Mouse (Mus musculus): ENCODE measurements at regions not wholly inside any gene's neighbourhood (a gene's known extent, or its start where the extent isn't known, plus 50 kb on each side); places are given as distances from the start of the nearest gene placed in this dataset.
A peak's percentile ranks its signal among the peaks of the same experiment; 100 is the strongest.

DNA sequence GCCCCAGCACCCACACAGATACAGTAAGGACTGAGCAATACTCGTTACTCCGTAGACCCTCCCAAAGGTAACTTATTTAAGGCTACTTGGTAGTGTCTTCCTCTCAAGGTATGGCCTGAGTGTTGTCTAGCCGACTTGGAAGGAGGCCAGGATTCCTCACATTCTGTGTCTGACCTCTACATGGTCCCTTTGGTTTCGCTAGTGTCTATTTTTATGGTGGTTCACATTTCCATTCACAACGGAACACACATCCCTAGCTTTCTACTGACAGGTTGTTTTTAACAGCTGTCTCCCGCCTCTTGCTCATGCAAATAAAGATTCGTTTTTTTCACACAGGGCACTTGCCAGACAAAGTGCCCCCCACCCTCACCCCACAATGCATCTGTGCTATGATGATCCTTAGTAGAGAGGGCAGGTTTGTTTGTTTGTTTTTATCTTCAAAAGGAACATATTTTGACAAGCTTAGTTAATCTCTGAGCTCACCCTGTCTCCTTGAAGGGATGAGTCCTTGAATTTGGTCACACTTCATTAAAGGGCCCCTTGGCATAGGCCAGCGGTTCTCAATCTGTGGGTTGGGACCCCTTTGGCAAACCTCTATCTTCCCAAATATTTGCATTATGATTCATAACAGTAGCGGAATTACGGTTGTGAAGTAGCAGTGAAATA, 52.7 kb downstream of the Phlda1 start:
- ATAC-seq (ENCODE audit: insufficient number of reproducible peaks, low FRiP score, low TSS enrichment), result no peak

DNA sequence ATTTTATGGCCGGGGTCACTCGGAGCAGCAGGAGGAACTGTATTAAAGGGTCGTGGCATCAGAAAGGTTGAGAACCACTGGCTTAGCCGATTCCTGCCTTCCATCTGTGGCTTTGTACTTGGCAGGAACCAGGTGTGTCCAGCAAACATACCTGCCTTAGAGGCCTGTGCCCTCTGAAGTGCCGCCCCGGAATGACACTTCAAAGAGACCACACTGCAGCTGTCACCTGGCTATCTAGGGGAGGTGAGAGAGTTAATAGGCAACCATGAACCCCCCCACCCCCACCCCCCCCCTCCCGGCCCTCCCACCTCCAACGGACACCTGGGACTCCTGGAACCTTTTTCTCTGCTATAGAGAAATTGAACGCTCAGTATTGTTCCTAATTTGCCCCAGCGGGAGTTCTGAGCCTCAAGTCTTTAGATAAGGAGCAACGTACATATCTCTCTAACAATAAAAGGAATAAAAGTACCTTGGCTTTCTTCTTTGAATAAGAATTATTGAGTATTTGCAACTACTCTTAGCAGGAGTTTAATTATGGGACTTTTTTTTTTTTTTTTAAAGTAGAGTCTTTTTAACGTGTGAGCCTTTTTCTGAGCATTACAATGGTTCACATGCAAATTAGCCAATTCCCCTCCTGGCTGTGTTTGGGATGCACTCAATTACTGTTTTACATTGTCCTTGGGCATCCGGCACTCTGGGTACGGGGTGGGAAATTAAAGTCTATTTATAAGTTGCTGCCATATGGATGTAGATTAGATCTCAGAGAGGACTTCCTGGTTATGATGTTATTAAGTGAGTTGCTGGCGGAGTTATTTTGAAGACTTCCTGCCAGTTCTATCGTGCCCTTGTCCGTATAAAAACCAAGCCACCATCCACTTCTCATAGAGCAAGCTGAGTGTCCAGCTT, 53.5 kb downstream of the Phlda1 start:
- no peak for ATAC-seq (ENCODE audit: insufficient number of reproducible peaks, low FRiP score, low TSS enrichment)

- ATAC-seq (ENCODE audit: insufficient number of reproducible peaks, low FRiP score, low TSS enrichment), result no peak
Measured at GRCm38 (mm10) chr10:111562628-111563027, 56.5 kb downstream of the Phlda1 start.

DNA sequence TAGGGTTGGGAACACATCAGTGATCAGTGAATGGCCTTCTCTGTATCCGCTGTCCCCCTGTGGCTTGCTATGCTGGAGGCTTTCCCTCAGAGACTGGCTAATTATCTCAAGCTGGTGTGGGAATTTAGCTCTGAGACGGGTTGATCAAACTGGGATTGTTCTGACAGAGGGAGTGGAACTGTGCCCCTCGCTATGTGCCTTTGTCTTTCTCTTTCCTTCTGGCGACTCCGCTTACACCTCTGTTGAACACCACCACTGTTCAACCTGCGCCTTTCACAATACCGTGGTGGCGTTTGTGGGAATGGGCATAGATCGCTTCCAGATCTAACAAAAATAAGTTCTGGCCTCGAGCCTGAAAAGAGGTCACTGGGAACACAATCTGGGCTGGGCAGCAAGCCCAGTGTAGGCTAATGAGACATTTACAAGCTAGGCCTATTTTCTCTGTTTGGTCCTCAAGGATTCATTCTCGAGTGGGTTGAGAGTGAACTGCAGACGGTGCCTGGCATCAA, 60.8 kb downstream of the Phlda1 start:
- peak; percentile 77 for ATAC-seq (ENCODE audit: insufficient number of reproducible peaks, low FRiP score, low TSS enrichment)

GRCm38 (mm10) chr10:111570501-111571258, 64.6 kb downstream of the Phlda1 start:
- ATAC-seq (ENCODE audit: insufficient number of reproducible peaks, low FRiP score, low TSS enrichment), result no peak

DNA sequence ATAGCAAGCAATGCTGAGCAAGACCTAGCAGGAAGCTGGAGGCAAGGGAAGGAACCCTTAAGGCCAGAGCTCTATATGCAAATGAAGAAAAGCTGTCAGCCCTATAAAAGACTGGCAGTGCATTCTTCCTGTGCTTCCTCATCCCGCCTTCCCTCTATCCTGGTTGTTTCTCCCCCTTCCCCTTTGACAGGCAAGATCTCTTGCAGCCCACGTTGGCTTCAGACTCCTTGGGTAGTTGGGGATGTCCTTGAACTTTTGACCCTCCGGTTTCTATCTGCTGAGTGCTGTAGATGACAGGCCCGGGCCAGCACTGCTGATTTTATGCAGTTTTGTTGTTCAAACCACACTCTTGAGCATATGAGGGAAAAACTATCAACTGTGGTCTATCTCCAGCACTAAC, 68.1 kb downstream of the Phlda1 start:
- no peak for ATAC-seq (ENCODE audit: insufficient number of reproducible peaks, low FRiP score, low TSS enrichment)

DNA sequence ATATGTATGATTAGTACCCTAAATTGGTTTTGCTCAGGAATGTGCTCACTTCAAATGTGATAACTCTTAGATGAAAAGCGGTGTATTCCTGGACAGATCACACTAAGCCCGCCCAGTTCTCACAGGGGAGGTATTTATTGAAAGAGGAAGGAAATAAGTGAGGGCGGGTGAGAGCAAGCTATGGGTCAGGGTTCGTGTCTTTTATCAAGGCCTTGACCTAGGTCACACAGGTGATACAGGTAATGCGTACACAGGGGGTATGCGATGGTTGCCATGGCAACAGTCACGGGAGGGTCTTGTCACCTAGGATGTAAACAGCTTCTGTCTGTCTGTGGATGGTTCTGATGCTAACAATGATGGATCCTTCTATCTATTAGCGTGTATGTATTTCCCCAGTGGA, 68.7 kb downstream of the Phlda1 start:
- no peak for ATAC-seq (ENCODE audit: insufficient number of reproducible peaks, low FRiP score, low TSS enrichment)

DNA sequence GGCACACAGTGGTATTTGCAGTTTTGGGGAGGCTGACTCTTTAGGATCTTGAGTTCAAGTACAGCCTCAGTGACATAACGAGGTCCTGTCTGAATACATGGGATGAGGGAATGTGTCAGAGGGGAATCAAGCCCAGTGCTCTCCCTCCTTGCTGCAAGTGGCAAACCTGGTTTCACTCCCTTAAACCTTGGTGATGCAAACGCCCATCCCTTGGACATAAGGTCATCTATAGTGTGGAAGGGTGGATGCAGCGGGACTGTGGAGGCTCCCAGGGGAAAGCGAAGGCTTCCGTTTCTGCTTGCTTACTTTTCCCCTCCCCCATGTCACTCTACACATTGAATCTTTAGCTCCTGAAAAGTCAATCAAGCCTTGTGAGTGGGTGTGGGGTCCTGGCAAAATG, 69.2 kb downstream of the Phlda1 start:
- no peak for ATAC-seq (ENCODE audit: insufficient number of reproducible peaks, low FRiP score, low TSS enrichment)

DNA sequence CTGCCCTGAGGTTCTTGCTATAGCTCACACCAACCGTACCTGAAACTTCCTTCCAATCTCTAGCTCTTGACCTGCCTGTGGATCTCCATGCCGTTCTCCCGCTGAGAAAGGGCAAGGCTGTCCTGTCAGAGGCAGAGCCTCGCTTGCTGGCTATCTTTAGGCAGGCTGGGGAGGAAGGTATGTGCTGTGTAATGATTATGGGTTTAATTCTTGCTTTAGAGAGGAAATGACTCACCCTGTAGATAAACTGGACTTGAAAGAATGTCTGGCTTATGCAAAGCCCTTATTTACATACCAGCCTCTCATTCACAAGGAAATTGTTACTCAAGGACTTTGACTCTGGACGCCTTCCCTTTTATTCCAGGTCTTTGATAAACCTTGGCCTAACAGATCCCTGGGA, 69.8 kb downstream of the Phlda1 start:
- ATAC-seq (ENCODE audit: insufficient number of reproducible peaks, low FRiP score, low TSS enrichment), result no peak

DNA sequence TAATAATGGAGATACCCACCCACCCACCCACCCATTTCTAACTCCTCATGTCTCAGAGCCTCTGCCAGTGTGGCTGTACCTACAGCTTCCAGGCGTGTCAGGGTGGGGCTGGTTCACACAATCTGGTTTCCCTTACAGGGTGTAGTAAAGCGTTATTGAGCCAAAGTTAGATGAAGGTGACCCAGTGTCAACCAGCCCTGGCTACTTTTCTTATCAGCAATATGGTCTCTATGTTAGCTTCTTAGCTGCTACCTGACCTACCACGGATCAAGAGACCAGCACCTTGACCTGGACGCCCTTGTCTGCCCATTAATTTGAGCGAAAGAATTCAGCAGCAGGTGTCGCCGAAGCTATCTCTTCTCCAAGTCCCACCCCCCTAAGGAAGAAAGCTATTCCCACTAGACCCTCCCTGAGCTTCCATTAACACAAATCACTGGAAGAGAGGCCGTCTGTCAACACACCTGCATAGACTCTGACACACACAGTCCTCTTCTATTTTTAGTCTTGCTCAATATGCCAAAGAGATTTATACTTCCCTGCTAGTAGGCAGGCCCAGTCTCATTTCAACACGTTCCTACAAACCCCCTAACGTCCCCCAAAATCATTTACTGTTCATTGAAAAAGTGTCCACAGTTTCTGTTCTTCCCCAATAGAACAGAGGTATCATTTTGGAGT, 70.4 kb downstream of the Phlda1 start:
- ATAC-seq (ENCODE audit: insufficient number of reproducible peaks, low FRiP score, low TSS enrichment), result no peak

DNA sequence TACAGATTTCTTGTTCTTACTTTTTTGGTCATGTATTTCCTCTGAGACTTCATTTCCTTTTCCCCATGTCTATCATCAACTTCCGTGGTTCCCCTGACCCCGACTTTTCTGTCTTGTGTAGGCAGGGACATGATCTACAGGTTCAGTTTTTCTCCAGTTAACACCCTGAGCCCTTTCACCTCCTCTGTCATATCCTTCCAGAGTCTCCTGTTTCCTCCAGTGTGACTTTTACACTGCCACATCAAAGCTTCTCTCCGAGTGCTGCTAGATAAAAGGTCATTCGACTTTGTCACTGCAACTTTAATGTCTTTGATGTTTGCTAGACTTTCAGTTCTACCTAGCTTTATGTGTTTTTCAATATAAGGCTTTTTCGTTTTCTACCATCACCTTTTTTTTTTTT, 72.5 kb downstream of the Phlda1 start:
- ATAC-seq (ENCODE audit: insufficient number of reproducible peaks, low FRiP score, low TSS enrichment), result no peak

GRCm38 (mm10) chr10:111579481-111579880, 73.4 kb downstream of the Phlda1 start:
- no peak for ATAC-seq (ENCODE audit: insufficient number of reproducible peaks, low FRiP score, low TSS enrichment)

- ATAC-seq (ENCODE audit: insufficient number of reproducible peaks, low FRiP score, low TSS enrichment), result no peak
Measured at GRCm38 (mm10) chr10:111580401-111581100, 74.5 kb downstream of the Phlda1 start.

- ATAC-seq (ENCODE audit: insufficient number of reproducible peaks, low FRiP score, low TSS enrichment), result no peak
Measured at GRCm38 (mm10) chr10:111581847-111582246, 75.8 kb downstream of the Phlda1 start.

- no peak for ATAC-seq (ENCODE audit: insufficient number of reproducible peaks, low FRiP score, low TSS enrichment)
Measured at GRCm38 (mm10) chr10:111582321-111583123, 76.4 kb downstream of the Phlda1 start.

- ATAC-seq (ENCODE audit: insufficient number of reproducible peaks, low FRiP score, low TSS enrichment), result no peak
Measured at GRCm38 (mm10) chr10:111583124-111583743, 77.1 kb downstream of the Phlda1 start.

- no peak for ATAC-seq (ENCODE audit: insufficient number of reproducible peaks, low FRiP score, low TSS enrichment)
Measured at GRCm38 (mm10) chr10:111583744-111584152, 77.7 kb downstream of the Phlda1 start.

- ATAC-seq (ENCODE audit: insufficient number of reproducible peaks, low FRiP score, low TSS enrichment), result no peak
Measured at GRCm38 (mm10) chr10:111587891-111588611, 82.0 kb downstream of the Phlda1 start.
